Mouse (Mus musculus) gastrocnemius, postnatal 4 days (tissue): ENCODE data around the gene Dock10. TPM values are rescaled to one million over a fixed set of nuclear protein-coding genes. Genes with fewer than 3 reads are reported as not detected.
A peak's percentile ranks its signal among the peaks of the same experiment; 100 is the strongest.

Experiments used
- DNase-seq, 2 experiments: peaks; one replicate each; pipeline ENCODE4 v3.0.0; 2021 to 2022; ENCODE audit warnings: low spot score in 2 of 2, mixed read lengths in 2 of 2
- total RNA-seq, 2 experiments: library from RNA; stranded (reverse); gene quantifications; 2 replicates each; pipeline ENCODE4 v1.2.3; 2021

The Dock10 gene
- total RNA-seq, 2 experiments from 2014 or later, result 24.4 to 27.2 TPM

GRCm38 (mm10) chr1:80730174-80730573 lies 28.2 kb downstream of the Dock10 start:
- DNase-seq, result no peak

GRCm38 (mm10) chr1:80728183-80728582 lies 30.1 kb downstream of the Dock10 start:
- no peak for DNase-seq

GRCm38 (mm10) chr1:80727403-80727802 lies 30.9 kb downstream of the Dock10 start:
- DNase-seq, result no peak

- DNase-seq, result peak in 1 of 2 experiments; percentile 62
Measured at GRCm38 (mm10) chr1:80722647-80723046, 35.7 kb downstream of the Dock10 start.

- DNase-seq, result no peak
Measured at GRCm38 (mm10) chr1:80722001-80722400, 36.3 kb downstream of the Dock10 start.

- no peak for DNase-seq
Measured at GRCm38 (mm10) chr1:80721181-80721580, 37.1 kb downstream of the Dock10 start.

GRCm38 (mm10) chr1:80720146-80720545 lies 38.2 kb downstream of the Dock10 start:
- DNase-seq, result no peak

GRCm38 (mm10) chr1:80719436-80719835 lies 38.9 kb downstream of the Dock10 start:
- DNase-seq, result no peak

- DNase-seq, result no peak
Measured at GRCm38 (mm10) chr1:80718666-80719065, 39.7 kb downstream of the Dock10 start.

GRCm38 (mm10) chr1:80715917-80716316 lies 42.4 kb downstream of the Dock10 start:
- DNase-seq, result no peak

- DNase-seq, result no peak
Measured at GRCm38 (mm10) chr1:80713920-80714319, 44.4 kb downstream of the Dock10 start.

GRCm38 (mm10) chr1:80710607-80711261 lies 47.6 kb downstream of the Dock10 start:
- DNase-seq, result no peak

- peak in 1 of 2 experiments; percentile 26 for DNase-seq
Measured at GRCm38 (mm10) chr1:80710097-80710541, 48.2 kb downstream of the Dock10 start.

GRCm38 (mm10) chr1:80709299-80709698 lies 49.0 kb downstream of the Dock10 start:
- peak in 1 of 2 experiments; percentile 32 for DNase-seq

GRCm38 (mm10) chr1:80703279-80703678 lies 55.0 kb downstream of the Dock10 start:
- DNase-seq, result no peak

- DNase-seq, result no peak
Measured at GRCm38 (mm10) chr1:80676004-80676673, 82.2 kb downstream of the Dock10 start.

GRCm38 (mm10) chr1:80671730-80672129 lies 86.6 kb downstream of the Dock10 start:
- DNase-seq, result no peak

- DNase-seq, result no peak
Measured at GRCm38 (mm10) chr1:80671056-80671455, 87.3 kb downstream of the Dock10 start.

- no peak for DNase-seq
Measured at GRCm38 (mm10) chr1:80670387-80670786, 87.9 kb downstream of the Dock10 start.

GRCm38 (mm10) chr1:80665761-80666160 lies 92.6 kb downstream of the Dock10 start:
- DNase-seq, result no peak

- no peak for DNase-seq
Measured at GRCm38 (mm10) chr1:80665161-80665560, 93.2 kb downstream of the Dock10 start.

- no peak for DNase-seq
Measured at GRCm38 (mm10) chr1:80661506-80662402, 96.6 kb downstream of the Dock10 start.
